Mouse (Mus musculus) midbrain, embryonic 11.5 days (tissue): ENCODE measurements around the gene Tmem53. TPM values are rescaled to one million over a fixed set of nuclear protein-coding genes. Genes with fewer than 3 reads are reported as not detected.

Source experiments
- ATAC-seq: fragments of 200-750 bp; cut with Nextera tagmentation; 2 replicates; pipeline ENCODE4 v1.8.0; 2017; ENCODE audit warnings: moderate TSS enrichment, moderate library complexity; ENCODE audit not compliant: low FRiP score
- DNase-seq: peaks from one replicate; pipeline ENCODE4 v3.0.0; 2015; ENCODE audit warnings: low spot score; ENCODE audit errors: missing footprints
- H3K27ac ChIP-seq: fragments of 300-500 bp; sonication (generic); 2 replicates; pipeline ENCODE4 v1.5.1; 2014; ENCODE audit warnings: low read depth, low read length
- H3K27me3 ChIP-seq: fragments of 300-500 bp; sonication (generic); 2 replicates; pipeline ENCODE4 v1.6.1; 2014; ENCODE audit warnings: mild to moderate bottlenecking, low read length, moderate library complexity, mixed read lengths; ENCODE audit not compliant: control insufficient read depth, insufficient read depth
- H3K36me3 ChIP-seq: fragments of 300-500 bp; sonication (generic); 2 replicates; pipeline ENCODE4 v1.6.1; 2014; ENCODE audit warnings: mild to moderate bottlenecking, low read length, moderate library complexity, mixed read lengths; ENCODE audit not compliant: control insufficient read depth, insufficient read depth
- H3K4me1 ChIP-seq: fragments of 300-500 bp; sonication (generic); 2 replicates; pipeline ENCODE4 v1.6.1; 2014; ENCODE audit warnings: low read length; ENCODE audit not compliant: control insufficient read depth, insufficient read depth
- H3K4me2 ChIP-seq: fragments of 300-500 bp; sonication (generic); 2 replicates; pipeline ENCODE4 v1.6.1; 2014; ENCODE audit warnings: mild to moderate bottlenecking, moderate library complexity
- H3K4me3 ChIP-seq: fragments of 300-500 bp; sonication (generic); 2 replicates; pipeline ENCODE4 v1.5.1; 2014; ENCODE audit warnings: low read depth, low read length
- H3K9ac ChIP-seq: fragments of 300-500 bp; sonication (generic); 2 replicates; pipeline ENCODE4 v1.6.1; 2014; ENCODE audit warnings: low read length
- H3K9me3 ChIP-seq: fragments of 300-500 bp; sonication (generic); 2 replicates; pipeline ENCODE4 v1.6.1; 2016; ENCODE audit warnings: low read length; ENCODE audit not compliant: control insufficient read depth
- WGBS: fragments of 180-500 bp; shearing (Covaris S2); extraction: QIAGEN DNeasy Blood & Tissue Kit; methylation state at CpG from one replicate; pipeline ENCODE4 v1.1.7; 2014; 5-methylcytosine and 5-hydroxymethylcytosine counted together
- polyA plus RNA-seq: library from polyadenylated mRNA; unstranded; fragments of >200 nt; fragmentation: Nextera tagmentation; extraction: Ambion mirVana; gene quantifications from 2 replicates; pipeline ENCODE4 v1.2.1, GENCODE M21; 2014

The Tmem53 gene
- polyA plus RNA-seq, 1 experiment from 2014 or later, result 7.5 TPM

DNA sequence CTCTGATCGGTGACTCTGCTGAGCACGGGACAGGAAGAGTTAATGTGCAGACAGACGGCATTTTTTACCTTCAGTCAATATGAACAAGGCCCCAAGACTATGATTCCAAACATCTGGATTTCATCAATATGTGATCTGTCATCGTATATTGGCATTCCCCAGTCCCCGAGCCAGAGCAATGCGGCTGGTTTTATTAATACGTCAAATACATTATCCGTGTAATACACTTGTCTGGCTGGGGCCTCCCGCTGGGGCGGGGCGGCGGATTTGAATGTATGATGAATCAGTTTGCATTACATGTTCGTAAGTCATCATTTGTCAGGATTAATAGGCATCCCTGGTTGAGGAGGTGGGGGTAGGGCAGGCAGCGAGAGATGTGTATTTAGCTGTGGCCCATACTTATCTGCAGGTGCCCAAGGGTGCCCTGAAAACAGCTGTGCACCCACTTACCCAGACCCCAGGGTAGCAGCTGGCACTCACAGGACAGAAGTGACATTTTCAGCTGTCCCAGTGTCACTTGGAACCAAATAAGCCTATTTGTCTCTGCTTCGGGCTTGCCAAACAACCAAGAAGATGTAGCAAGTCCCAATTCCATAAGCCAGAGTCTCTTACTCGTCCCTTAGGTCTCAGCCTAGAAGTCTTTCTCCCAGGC is 63.2 kb downstream of the Tmem53 start:
- ATAC-seq (no peak), DNase-seq (no peak)
- Histone ChIP-seq H3K4me1 (peaks cover 14% of the 10 kb centered on the region), H3K4me3 (no peak overlapping the region), H3K36me3 (no peaks in the 10 kb centered on the region), H3K9me3 (no peaks in the 10 kb centered on the region), H3K4me2 (no peak overlapping the region), H3K9ac (no peak overlapping the region), H3K27ac (no peak overlapping the region), H3K27me3 (peaks cover 21% of the 10 kb centered on the region; the same call in 1 of the 2 replicates)
- 84% methylated on average over 16 of the region's 16 CpGs for WGBS

GRCm38 (mm10) chr4:117316800-117317199 is 65.0 kb downstream of the Tmem53 start:
- Histone ChIP-seq H3K36me3 (no peaks in the 10 kb centered on the region), H3K27me3 (peaks cover 16% of the 10 kb centered on the region; the same call in 1 of the 2 replicates), H3K4me2 (no peak overlapping the region), H3K27ac (no peak overlapping the region), H3K4me1 (peaks cover 14% of the 10 kb centered on the region), H3K9me3 (no peaks in the 10 kb centered on the region), H3K9ac (no peak overlapping the region), H3K4me3 (no peak overlapping the region)
- DNase-seq (no peak), ATAC-seq (no peak)
- 66% methylated on average over 6 of the region's 6 CpGs for WGBS

DNA sequence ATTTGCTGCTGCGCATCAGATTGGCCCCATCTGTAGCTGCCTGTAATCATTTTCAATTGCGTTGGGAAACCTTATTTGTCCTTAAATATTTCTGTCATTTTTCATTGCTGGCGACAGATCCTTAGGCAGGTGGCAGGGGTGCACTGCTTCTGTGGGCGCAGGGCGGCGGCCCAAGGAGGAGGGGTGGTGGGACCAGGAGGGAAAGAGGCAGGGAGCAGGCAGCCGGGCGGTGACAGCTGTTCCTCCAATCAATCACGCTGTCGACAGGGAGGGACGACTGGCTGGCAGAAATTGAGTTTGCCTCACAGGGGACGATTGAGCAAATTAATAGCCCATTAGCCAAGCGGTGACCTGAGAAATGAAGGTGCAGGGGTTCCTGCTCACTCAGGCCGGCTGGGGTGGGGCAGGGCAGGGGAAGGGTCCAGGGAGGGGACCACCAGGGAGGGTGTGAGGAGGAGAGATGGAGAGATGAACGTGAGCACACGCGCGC is 66.0 kb downstream of the Tmem53 start:
- H3K4me3 ChIP-seq, result no peak overlapping the region
- H3K4me2 ChIP-seq, result no peak overlapping the region
- H3K9me3 ChIP-seq, result no peaks in the 10 kb centered on the region
- DNase-seq (no peak), ATAC-seq (peak; percentile 64; the same call in 1 of the 2 replicates)
- 24% methylated on average over 18 of the region's 18 CpGs for WGBS
- no peaks in the 10 kb centered on the region for H3K36me3 ChIP-seq
- no peak overlapping the region for H3K27ac ChIP-seq
- H3K9ac ChIP-seq, result no peak overlapping the region
- H3K27me3 ChIP-seq, result peaks cover 20% of the 10 kb centered on the region
- peaks cover 7% of the 10 kb centered on the region for H3K4me1 ChIP-seq

Other genes with a start within 250 kb of the Tmem53 start
- 43.0 and 49.4 TPM in 2 replicates for gene Eif2b3, start 232.5 kb upstream of the Tmem53 start, polyA plus RNA-seq
- 3.6 and 5.0 TPM in 2 replicates for gene Ptch2, start 155.9 kb upstream of the Tmem53 start, polyA plus RNA-seq
- gene Btbd19, start 126.2 kb upstream of the Tmem53 start, polyA plus RNA-seq, result 2.7 and 3.8 TPM in 2 replicates
- not detected in 2 replicates for gene Tctex1d4, start 125.2 kb upstream of the Tmem53 start, polyA plus RNA-seq
- gene Plk3, start 118.0 kb upstream of the Tmem53 start, polyA plus RNA-seq, result 28.0 and 32.8 TPM in 2 replicates
- 780 and 794 TPM in 2 replicates for gene Rps8, start 95.7 kb upstream of the Tmem53 start, polyA plus RNA-seq
- 103 and 104 TPM in 2 replicates for gene Kif2c, start 69.3 kb upstream of the Tmem53 start, polyA plus RNA-seq
- 0.34 and 0.40 TPM in 2 replicates for gene Armh1, start 174 bp downstream of the Tmem53 start, polyA plus RNA-seq
- 54.6 and 63.3 TPM in 2 replicates for gene Rnf220, start 245.1 kb downstream of the Tmem53 start, polyA plus RNA-seq